Mouse (Mus musculus): ENCODE results near the gene Fhdc1. TPM values are rescaled to one million over a fixed set of nuclear protein-coding genes. Genes with fewer than 3 reads are reported as not detected.

Gene Fhdc1
- polyA plus RNA-seq, 1 experiment from 2014 or later, result 17.8 TPM

DNA sequence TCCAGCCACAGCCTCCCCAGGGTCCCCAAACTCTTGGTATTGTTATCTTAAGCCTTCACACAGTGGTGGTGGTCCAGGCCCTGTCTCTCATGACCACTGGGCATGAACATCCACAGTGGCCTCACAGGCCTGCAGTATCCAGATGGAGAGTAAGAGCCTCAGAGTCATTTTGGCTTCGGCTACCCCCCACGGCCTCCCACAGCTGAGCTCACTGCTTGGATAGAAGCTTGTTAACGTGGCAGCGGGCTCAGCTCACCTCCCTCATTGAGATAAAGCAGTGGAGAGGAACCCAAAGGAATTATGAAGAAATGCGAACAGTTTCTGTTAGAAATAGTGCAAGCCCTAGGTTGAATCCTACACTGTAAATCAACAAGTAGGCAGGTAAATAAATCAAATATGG is 32.4 kb downstream of the Fhdc1 start:
- WGBS, result 71% methylated on average over 5 of the region's 5 CpGs
- Histone ChIP-seq H3K36me3 (ENCODE audit: control insufficient read depth, insufficient read depth, low read length) (peaks cover 9% of the 10 kb centered on the region; the same call in 1 of the 2 replicates), H3K27ac (replicated peaks) (no peak overlapping the region), H3K9ac (ENCODE audit: low read length) (no peak overlapping the region), H3K4me2 (replicated peaks; ENCODE audit: low read depth) (no peak overlapping the region), H3K4me3 (ENCODE audit: low read depth, low read length) (no peak overlapping the region), H3K4me1 (replicated peaks; ENCODE audit: control insufficient read depth, insufficient read depth) (0 out of 2 replicates have a peak, but pooled peaks cover 2% of the 10 kb centered on the region), H3K27me3 (ENCODE audit: control insufficient read depth, insufficient read depth, low read length) (no peaks in the 10 kb centered on the region), H3K9me3 (ENCODE audit: control insufficient read depth, low read length) (no peaks in the 10 kb centered on the region)
- ATAC-seq (ENCODE audit: low FRiP score, low TSS enrichment), result no peak
- DNase-seq (ENCODE audit: low spot score), result no peak
- TF ChIP-seq CTCF (IDR thresholded peaks at IDR 0.05; ENCODE audit: low read depth) (no peak), EP300 (optimal IDR thresholded peaks at IDR 0.05) (no peak)

GRCm38 (mm10) chr3:84445838-84446237 is 34.4 kb downstream of the Fhdc1 start:
- Histone ChIP-seq H3K27ac (replicated peaks) (no peak overlapping the region), H3K9me3 (ENCODE audit: control insufficient read depth, low read length) (no peaks in the 10 kb centered on the region), H3K4me2 (replicated peaks; ENCODE audit: low read depth) (no peak overlapping the region), H3K9ac (ENCODE audit: low read length) (no peak overlapping the region), H3K27me3 (ENCODE audit: control insufficient read depth, insufficient read depth, low read length) (no peaks in the 10 kb centered on the region), H3K36me3 (ENCODE audit: control insufficient read depth, insufficient read depth, low read length) (peaks cover 9% of the 10 kb centered on the region; the same call in 1 of the 2 replicates), H3K4me1 (replicated peaks; ENCODE audit: control insufficient read depth, insufficient read depth) (0 out of 2 replicates have a peak, but pooled peaks cover 2% of the 10 kb centered on the region), H3K4me3 (ENCODE audit: low read depth, low read length) (no peak overlapping the region)
- no peak for ATAC-seq (ENCODE audit: low FRiP score, low TSS enrichment)
- WGBS, result 77% methylated on average over 9 of the region's 9 CpGs
- no peak for DNase-seq (ENCODE audit: low spot score)
- no peak for TF ChIP-seq EP300 (optimal IDR thresholded peaks at IDR 0.05)
- no peak for TF ChIP-seq CTCF (IDR thresholded peaks at IDR 0.05; ENCODE audit: low read depth)

DNA sequence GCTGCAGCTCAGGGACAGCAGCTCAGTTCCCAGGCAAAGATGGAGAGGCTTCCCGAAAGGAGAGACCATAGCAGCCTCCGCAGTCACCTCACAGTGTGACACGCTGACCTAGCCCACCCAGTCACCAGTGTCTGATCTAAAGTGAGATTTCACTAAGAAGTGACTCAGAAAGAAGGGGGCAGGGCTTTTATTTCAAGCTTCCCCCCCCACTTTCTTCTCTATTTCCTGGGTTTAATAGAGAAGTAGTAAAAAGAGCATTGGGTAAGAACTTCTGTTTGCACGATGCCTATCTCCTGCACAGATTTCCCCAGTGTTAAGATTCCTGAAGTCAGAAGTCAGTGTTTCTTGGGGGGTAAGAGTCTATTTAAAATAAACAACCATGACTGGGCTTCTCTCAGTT is 37.3 kb downstream of the Fhdc1 start:
- ATAC-seq (ENCODE audit: low FRiP score, low TSS enrichment), result no peak

DNA sequence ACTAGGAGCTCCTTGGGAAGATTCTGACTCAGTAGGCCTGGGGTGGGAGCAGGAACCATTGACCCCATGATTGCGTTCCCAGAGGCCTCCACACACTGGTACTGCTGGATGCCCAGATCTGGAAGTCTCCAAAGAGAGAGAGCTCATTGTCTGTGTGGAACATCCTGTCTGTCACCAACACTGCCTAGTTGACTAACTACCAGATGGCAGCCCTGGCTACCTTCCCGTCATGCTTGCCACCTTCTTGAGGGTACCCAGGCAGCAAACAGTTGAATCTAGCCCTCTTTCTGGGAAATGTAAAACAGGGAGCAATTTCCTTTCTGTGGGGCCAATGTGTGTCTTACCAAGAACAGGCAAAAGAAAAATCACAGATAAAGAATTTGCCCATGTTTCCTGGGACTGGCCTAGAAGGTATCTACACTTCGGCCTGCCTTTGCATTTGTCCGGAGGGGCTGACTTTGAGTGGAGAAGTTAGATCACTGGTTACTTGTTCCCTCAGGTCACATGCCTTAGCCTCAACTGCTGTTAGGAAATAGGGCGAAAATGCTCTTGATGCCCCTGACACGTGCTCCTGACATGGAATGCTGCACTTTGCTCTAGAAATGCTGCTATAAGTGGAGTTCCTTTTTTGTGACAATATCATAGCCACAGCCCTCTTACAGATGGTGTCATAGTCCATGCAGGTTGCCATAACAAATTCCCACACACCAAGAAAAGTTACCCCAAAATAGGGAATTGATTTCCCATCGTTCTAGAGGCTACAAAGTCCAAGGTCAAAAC is 40.6 kb downstream of the Fhdc1 start:
- DNase-seq (ENCODE audit: low spot score), result no peak
- TF ChIP-seq CTCF (IDR thresholded peaks at IDR 0.05; ENCODE audit: low read depth), result no peak
- H3K27me3 ChIP-seq (ENCODE audit: control insufficient read depth, insufficient read depth, low read length), result no peaks in the 10 kb centered on the region
- no peak overlapping the region for H3K4me3 ChIP-seq (ENCODE audit: low read depth, low read length)
- no peak overlapping the region for H3K27ac ChIP-seq (replicated peaks)
- H3K4me2 ChIP-seq (replicated peaks; ENCODE audit: low read depth), result no peak overlapping the region
- WGBS, result 91% methylated on average over 7 of the region's 7 CpGs
- H3K9me3 ChIP-seq (ENCODE audit: control insufficient read depth, low read length), result no peaks in the 10 kb centered on the region
- H3K4me1 ChIP-seq (replicated peaks; ENCODE audit: control insufficient read depth, insufficient read depth), result peaks cover 9% of the 10 kb centered on the region
- ATAC-seq (ENCODE audit: low FRiP score, low TSS enrichment), result no peak
- H3K9ac ChIP-seq (ENCODE audit: low read length), result no peak overlapping the region
- H3K36me3 ChIP-seq (ENCODE audit: control insufficient read depth, insufficient read depth, low read length), result no peaks in the 10 kb centered on the region; the same call in 1 of the 2 replicates

More for the DNA sequence above, 37.3 kb downstream of the Fhdc1 start:
- Histone ChIP-seq H3K4me2 (replicated peaks; ENCODE audit: low read depth) (no peak overlapping the region), H3K27me3 (ENCODE audit: control insufficient read depth, insufficient read depth, low read length) (no peaks in the 10 kb centered on the region), H3K4me3 (ENCODE audit: low read depth, low read length) (no peak overlapping the region), H3K9me3 (ENCODE audit: control insufficient read depth, low read length) (no peaks in the 10 kb centered on the region), H3K27ac (replicated peaks) (no peak overlapping the region), H3K36me3 (ENCODE audit: control insufficient read depth, insufficient read depth, low read length) (peaks cover 9% of the 10 kb centered on the region; the same call in 1 of the 2 replicates), H3K9ac (ENCODE audit: low read length) (no peak overlapping the region), H3K4me1 (replicated peaks; ENCODE audit: control insufficient read depth, insufficient read depth) (0 out of 2 replicates have a peak, but pooled peaks cover 2% of the 10 kb centered on the region)
- DNase-seq (ENCODE audit: low spot score), result no peak
- no peak for TF ChIP-seq EP300 (optimal IDR thresholded peaks at IDR 0.05)
- no peak for TF ChIP-seq CTCF (IDR thresholded peaks at IDR 0.05; ENCODE audit: low read depth)
- 80% methylated on average over 4 of the region's 4 CpGs for WGBS

DNA sequence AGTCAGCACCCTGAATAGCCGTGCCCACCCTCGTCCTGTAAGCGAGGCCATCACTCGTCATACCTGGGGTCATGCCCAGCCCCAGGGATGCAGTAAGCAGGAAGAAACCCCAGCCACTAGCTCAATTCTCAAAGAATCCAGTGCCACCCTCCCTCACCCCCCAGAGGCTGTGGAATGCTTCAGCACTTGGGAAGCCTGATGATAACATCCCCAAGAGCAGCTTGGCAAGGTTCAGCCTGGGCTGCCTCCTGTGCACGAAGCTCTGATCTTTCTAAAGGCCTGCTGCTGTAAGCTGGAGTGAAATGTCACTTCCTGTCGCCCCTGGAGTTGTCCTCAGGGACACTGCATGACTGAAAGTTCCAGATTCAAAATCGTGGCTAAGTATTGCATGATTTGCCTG is 41.4 kb downstream of the Fhdc1 start:
- no peak overlapping the region for H3K4me2 ChIP-seq (replicated peaks; ENCODE audit: low read depth)
- TF ChIP-seq EP300 (optimal IDR thresholded peaks at IDR 0.05), result no peak
- no peak for TF ChIP-seq CTCF (IDR thresholded peaks at IDR 0.05; ENCODE audit: low read depth)
- 75% methylated on average over 7 of the region's 7 CpGs for WGBS
- peaks cover 9% of the 10 kb centered on the region for H3K4me1 ChIP-seq (replicated peaks; ENCODE audit: control insufficient read depth, insufficient read depth)
- no peaks in the 10 kb centered on the region for H3K27me3 ChIP-seq (ENCODE audit: control insufficient read depth, insufficient read depth, low read length)
- DNase-seq (ENCODE audit: low spot score) (no peak), ATAC-seq (ENCODE audit: low FRiP score, low TSS enrichment) (no peak)
- H3K36me3 ChIP-seq (ENCODE audit: control insufficient read depth, insufficient read depth, low read length), result no peaks in the 10 kb centered on the region; the same call in 1 of the 2 replicates
- no peak overlapping the region for H3K9ac ChIP-seq (ENCODE audit: low read length)
- H3K9me3 ChIP-seq (ENCODE audit: control insufficient read depth, low read length), result no peaks in the 10 kb centered on the region
- H3K4me3 ChIP-seq (ENCODE audit: low read depth, low read length), result no peak overlapping the region
- no peak overlapping the region for H3K27ac ChIP-seq (replicated peaks)

- peaks cover 9% of the 10 kb centered on the region for H3K4me1 ChIP-seq (replicated peaks; ENCODE audit: control insufficient read depth, insufficient read depth)
- ATAC-seq (ENCODE audit: low FRiP score, low TSS enrichment), result no peak
- no peak overlapping the region for H3K27ac ChIP-seq (replicated peaks)
- TF ChIP-seq CTCF (IDR thresholded peaks at IDR 0.05; ENCODE audit: low read depth) (no peak), EP300 (optimal IDR thresholded peaks at IDR 0.05) (no peak)
- no peak overlapping the region for H3K4me2 ChIP-seq (replicated peaks; ENCODE audit: low read depth)
- no peak overlapping the region for H3K9ac ChIP-seq (ENCODE audit: low read length)
- WGBS, result 56% methylated on average over 11 of the region's 11 CpGs
- no peak for DNase-seq (ENCODE audit: low spot score)
- no peak overlapping the region for H3K4me3 ChIP-seq (ENCODE audit: low read depth, low read length)
- no peaks in the 10 kb centered on the region for H3K9me3 ChIP-seq (ENCODE audit: control insufficient read depth, low read length)
- H3K36me3 ChIP-seq (ENCODE audit: control insufficient read depth, insufficient read depth, low read length), result no peaks in the 10 kb centered on the region
- no peaks in the 10 kb centered on the region for H3K27me3 ChIP-seq (ENCODE audit: control insufficient read depth, insufficient read depth, low read length)
These were observed 42.1 kb downstream of the Fhdc1 start for GRCm38 (mm10) chr3:84438118-84438517.

All from stomach, postnatal 0 days (tissue).